Mouse (Mus musculus) thymus, adult 2 months (tissue): ENCODE data around the gene Gm7030. TPM values are rescaled to one million over a fixed set of nuclear protein-coding genes. Genes with fewer than 3 reads are reported as not detected.
"Not testable (repeated sequence)": the region's sequence is repeated elsewhere in the genome, so short reads cannot be mapped to it uniquely, and the experiment has no call there.

Experiments
- DNase-seq: peaks from one replicate; pipeline ENCODE4 v3.0.0; 2021
- H3K27ac ChIP-seq: fragments of 200-500 bp; 2 replicates; pipeline ENCODE4 v1.5.1; 2012; ENCODE audit warnings: low read length, control low read depth; ENCODE audit not compliant: control insufficient read depth, insufficient read depth
- H3K27me3 ChIP-seq: fragments of 200-500 bp; 2 replicates; pipeline ENCODE4 v1.6.1; 2012; ENCODE audit warnings: mild to moderate bottlenecking, low read length, moderate library complexity, mixed read lengths; ENCODE audit not compliant: control insufficient read depth, insufficient read depth
- H3K36me3 ChIP-seq: fragments of 200-500 bp; 2 replicates; pipeline ENCODE4 v1.6.1; 2012; ENCODE audit warnings: mild to moderate bottlenecking, low read length, moderate library complexity; ENCODE audit not compliant: control insufficient read depth, insufficient read depth
- H3K4me1 ChIP-seq: fragments of 200-500 bp; replicated peaks from 2 replicates; pipeline ENCODE4 v1.6.1; 2012; ENCODE audit warnings: low read length; ENCODE audit not compliant: control insufficient read depth, insufficient read depth
- H3K4me3 ChIP-seq: fragments of 200-500 bp; 2 replicates; pipeline ENCODE4 v1.5.1; 2012; ENCODE audit warnings: mild to moderate bottlenecking, low read length, control low read depth, moderate library complexity; ENCODE audit not compliant: control insufficient read depth, insufficient read depth
- CTCF ChIP-seq: fragments of 200-500 bp; IDR thresholded peaks from 2 replicates; pipeline ENCODE4 v1.5.1; 2012; ENCODE audit warnings: mild to moderate bottlenecking, control low read depth, low read length, moderate library complexity, borderline replicate concordance; ENCODE audit not compliant: control insufficient read depth, poor library complexity, insufficient read depth; ENCODE audit errors: extremely low read depth
- POLR2A ChIP-seq: fragments of 200-500 bp; IDR thresholded peaks from 2 replicates; pipeline ENCODE4 v1.6.1; 2012; ENCODE audit warnings: mild to moderate bottlenecking, low read length, control low read depth, moderate library complexity; ENCODE audit not compliant: control insufficient read depth, poor library complexity, insufficient read depth; ENCODE audit errors: extremely low read depth
- WGBS: fragments of 180-500 bp; shearing (Covaris S2); methylation state at CpG from one replicate; pipeline ENCODE4 v1.1.7; 2018; 5-methylcytosine and 5-hydroxymethylcytosine counted together
- polyA plus RNA-seq: library from polyadenylated mRNA; depleted of rRNA; stranded (reverse); fragments of >200 nt; gene quantifications from 2 replicates; pipeline ENCODE4 v1.2.3, GENCODE M21; 2012

The Gm7030 gene
- polyA plus RNA-seq, 1 experiment, result 2.4 TPM

- not testable (repeated sequence) for H3K27me3 ChIP-seq, H3K36me3 ChIP-seq
- Histone ChIP-seq H3K4me3 (peak within 1 kb of the TSS; percentile 55), H3K4me1 (peaks cover 32% of the 10 kb centered on the region), H3K27ac (peak within 1 kb of the TSS; percentile 65)
- WGBS, result 1% methylated on average over 8 of the region's 8 CpGs
- peak; percentile 98 for TF ChIP-seq POLR2A
- peak; percentile 80 for DNase-seq
Measured at GRCm38 (mm10) chr17:36121352-36122020, 7.7 kb downstream of the Gm7030 start, which contains the start of gene Gm19684. Gene Gm19684 (plus strand): TSS chr17:36121678.

DNA sequence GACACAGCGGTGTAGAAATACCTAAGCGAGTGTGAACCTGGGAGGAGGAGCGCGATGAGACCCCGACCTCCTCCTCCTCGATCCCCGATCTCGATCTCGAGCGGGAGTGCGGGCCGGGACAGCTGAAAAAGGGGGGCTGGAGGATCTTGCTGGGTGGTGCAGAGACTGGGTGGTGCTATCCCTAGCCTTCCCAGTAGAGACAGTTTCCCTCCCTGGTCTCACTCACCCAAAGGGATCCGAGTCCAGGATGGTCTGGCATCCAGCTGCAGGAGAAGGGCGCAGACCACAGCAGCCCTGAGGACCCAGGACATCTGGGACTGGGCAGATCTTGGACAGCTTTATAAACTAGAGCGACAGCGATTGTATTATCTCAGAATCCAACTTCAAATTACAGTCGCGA lies 8.4 kb downstream of the Gm7030 start:
- H3K36me3 ChIP-seq, H3K27me3 ChIP-seq, DNase-seq: not testable (repeated sequence)
- WGBS, result 11% methylated on average over 18 of the region's 18 CpGs
- peak overlapping the region; percentile 55 for H3K4me3 ChIP-seq
- peak overlapping the region; percentile 43 for H3K27ac ChIP-seq
- peaks cover 32% of the 10 kb centered on the region for H3K4me1 ChIP-seq

DNA sequence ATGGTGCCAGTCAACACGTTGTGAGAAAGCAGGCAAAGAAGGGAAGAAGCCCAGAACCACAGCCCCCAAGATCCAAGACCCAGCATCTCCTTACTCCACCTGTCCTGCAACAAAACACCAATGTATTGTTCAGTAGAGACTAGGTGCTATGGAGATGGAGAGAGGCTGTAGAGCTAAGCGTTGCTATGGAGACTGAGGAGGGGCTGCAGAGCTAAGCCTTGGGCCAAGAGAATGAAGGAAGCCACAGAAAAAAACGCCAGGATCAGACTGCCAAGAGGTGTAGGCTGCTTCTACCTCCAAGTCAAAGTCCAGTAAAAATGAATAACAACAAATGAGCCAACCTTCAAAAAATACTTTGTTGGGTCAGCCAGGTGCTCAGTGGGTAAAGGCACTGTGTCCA lies 12.7 kb downstream of the Gm7030 start:
- DNase-seq, H3K4me3 ChIP-seq, H3K36me3 ChIP-seq, H3K27ac ChIP-seq, H3K27me3 ChIP-seq: not testable (repeated sequence)
- H3K4me1 ChIP-seq, result peaks cover 23% of the 10 kb centered on the region
- 88% methylated on average over 3 of the region's 3 CpGs for WGBS

DNA sequence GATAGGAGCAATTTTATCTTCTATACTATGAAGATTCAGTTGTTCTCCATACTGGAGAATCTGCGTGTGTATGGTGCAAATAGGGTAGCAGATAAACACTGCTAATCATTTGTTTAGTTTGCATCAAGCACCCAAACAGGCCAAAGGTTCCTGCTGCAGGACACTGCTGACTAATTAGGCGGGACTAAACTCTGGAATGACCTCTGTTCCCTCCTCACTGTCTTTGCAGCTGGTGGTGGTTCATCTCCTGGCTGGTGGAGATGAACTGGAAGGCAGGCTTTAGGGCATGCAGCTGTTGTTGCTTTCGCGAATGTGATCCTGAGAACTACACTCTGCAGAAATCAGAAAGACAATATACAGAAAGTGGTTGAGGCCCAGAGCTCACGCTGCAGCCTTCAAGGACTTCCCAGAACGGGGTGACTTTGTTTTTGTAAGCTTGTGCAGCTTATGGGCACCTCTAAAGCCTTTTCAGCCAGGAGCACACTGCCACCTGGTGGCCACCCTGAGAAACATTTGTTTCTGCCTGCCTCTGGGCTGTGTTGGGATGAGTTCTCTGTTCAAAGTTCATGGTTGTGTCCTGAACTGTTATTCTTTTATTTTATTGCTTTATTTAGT lies 15.1 kb downstream of the Gm7030 start:
- not testable (repeated sequence) for H3K27me3 ChIP-seq, H3K36me3 ChIP-seq, H3K27ac ChIP-seq, DNase-seq, H3K4me3 ChIP-seq
- H3K4me1 ChIP-seq, result peaks cover 17% of the 10 kb centered on the region
- 37% methylated on average over 6 of the region's 6 CpGs for WGBS
- TF ChIP-seq CTCF, result peak; percentile 38; the same call in 1 of the 2 replicates

DNA sequence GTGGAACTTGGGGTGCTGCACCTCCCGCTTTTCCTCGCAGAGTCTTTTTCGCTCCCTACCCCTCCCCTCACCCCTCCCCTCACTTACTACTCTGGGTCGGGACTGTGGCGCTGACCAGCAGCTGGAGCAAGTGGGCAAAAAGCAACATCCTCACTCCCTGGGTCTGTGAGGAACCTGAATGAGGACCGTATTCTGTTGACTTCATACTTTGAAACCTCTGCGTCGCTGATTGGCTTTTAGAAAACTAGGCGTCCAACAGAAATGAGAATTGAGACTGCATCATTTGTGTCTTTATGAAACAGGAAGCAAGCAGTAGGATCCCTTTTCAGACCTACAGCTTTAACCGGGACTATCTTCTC lies 17.7 kb downstream of the Gm7030 start:
- H3K27ac ChIP-seq, H3K27me3 ChIP-seq, H3K36me3 ChIP-seq: not testable (repeated sequence)
- Histone ChIP-seq H3K4me3 (peak overlapping the region; percentile 76), H3K4me1 (peaks cover 15% of the 10 kb centered on the region)
- TF ChIP-seq POLR2A, result peak; percentile 47; the same call in 1 of the 2 replicates
- WGBS, result under 1% methylated on average over 10 of the region's 10 CpGs
- DNase-seq, result peak; percentile 65

- not testable (repeated sequence) for H3K27me3 ChIP-seq, H3K36me3 ChIP-seq, H3K27ac ChIP-seq, DNase-seq
- H3K4me1 ChIP-seq, result peaks cover 15% of the 10 kb centered on the region
- H3K4me3 ChIP-seq, result peak overlapping the region; percentile 76
- 3% methylated on average over 57 of the region's 57 CpGs for WGBS
Measured at GRCm38 (mm10) chr17:36110641-36111509, 18.4 kb downstream of the Gm7030 start.

DNA sequence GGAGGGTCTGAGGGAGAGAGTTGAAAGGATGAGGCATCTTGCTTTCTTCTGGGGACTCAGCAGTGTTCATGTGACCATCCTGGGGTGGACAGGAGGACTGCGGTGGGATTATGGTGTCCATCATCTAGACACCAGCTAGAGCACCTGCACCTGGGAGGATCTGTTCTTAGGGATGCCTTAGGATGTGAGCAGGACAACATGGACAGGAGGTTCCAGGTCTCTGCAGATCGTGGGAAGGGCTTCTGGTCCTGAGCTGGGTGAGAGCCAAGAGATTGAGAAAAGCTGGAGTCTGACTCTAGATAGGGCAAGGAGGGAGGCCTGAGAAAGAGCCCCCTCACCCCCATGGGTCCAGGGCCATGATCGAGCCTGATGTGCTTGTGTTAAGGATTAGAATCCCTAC lies 19.1 kb downstream of the Gm7030 start:
- H3K27ac ChIP-seq, DNase-seq, H3K36me3 ChIP-seq, H3K27me3 ChIP-seq: not testable (repeated sequence)
- Histone ChIP-seq H3K4me1 (peaks cover 15% of the 10 kb centered on the region), H3K4me3 (peak overlapping the region; percentile 76; the same call in 1 of the 2 replicates)
- WGBS, result 78% methylated on average over 3 of the region's 3 CpGs

GRCm38 (mm10) chr17:36102091-36102490 lies 27.1 kb downstream of the Gm7030 start:
- H3K36me3 ChIP-seq, H3K27me3 ChIP-seq, H3K27ac ChIP-seq, H3K4me1 ChIP-seq, DNase-seq, H3K4me3 ChIP-seq: not testable (repeated sequence)
- 93% methylated on average over 12 of the region's 12 CpGs for WGBS

GRCm38 (mm10) chr17:36099603-36100002 lies 29.6 kb downstream of the Gm7030 start:
- not testable (repeated sequence) for H3K27me3 ChIP-seq, H3K36me3 ChIP-seq, H3K27ac ChIP-seq, H3K4me3 ChIP-seq, DNase-seq, H3K4me1 ChIP-seq
- WGBS, result 90% methylated on average over 2 of the region's 2 CpGs
